Mouse (Mus musculus): ENCODE results near the gene Gm5565.

DNA sequence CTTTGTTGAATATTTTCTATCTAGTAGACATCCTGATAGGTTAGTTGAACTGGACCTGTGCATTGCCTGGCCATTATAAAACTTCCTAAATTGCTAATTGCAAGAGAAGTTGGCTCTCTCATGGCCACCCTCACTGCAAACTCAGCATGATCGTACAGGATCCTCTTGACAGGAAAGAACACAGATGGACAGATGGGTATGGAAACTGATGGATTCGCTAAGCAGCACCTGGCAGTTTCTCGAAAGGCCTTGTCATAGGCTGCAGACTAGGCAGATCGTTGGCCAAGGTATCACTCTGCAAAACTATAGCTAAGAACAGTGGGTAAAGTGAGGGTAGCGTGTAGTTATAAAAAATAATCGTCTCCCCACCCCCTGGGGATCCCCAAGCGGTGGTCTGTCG lies 33.0 kb upstream of the Gm5565 start:
- TF ChIP-seq CTCF (IDR thresholded peaks at IDR 0.05; ENCODE audit: control insufficient read depth, insufficient read depth, low read length) (no peak), POLR2A (IDR thresholded peaks at IDR 0.05; ENCODE audit: borderline replicate concordance, control insufficient read depth, low read depth, low read length) (no peak)

Data from bone marrow, adult 2 months (tissue).